Mouse (Mus musculus) heart, postnatal 0 days (tissue): Measurements from ENCODE around the gene Sohlh1.

Source experiments
- CTCF ChIP-seq: IDR thresholded peaks from 2 replicates; pipeline ENCODE4 v1.5.1; 2016; ENCODE audit warnings: antibody characterized with exemption, control low read depth, low read depth
- EP300 ChIP-seq: IDR thresholded peaks from 2 replicates; pipeline ENCODE4 v1.6.1; 2016; ENCODE audit warnings: antibody characterized with exemption, low read depth

DNA sequence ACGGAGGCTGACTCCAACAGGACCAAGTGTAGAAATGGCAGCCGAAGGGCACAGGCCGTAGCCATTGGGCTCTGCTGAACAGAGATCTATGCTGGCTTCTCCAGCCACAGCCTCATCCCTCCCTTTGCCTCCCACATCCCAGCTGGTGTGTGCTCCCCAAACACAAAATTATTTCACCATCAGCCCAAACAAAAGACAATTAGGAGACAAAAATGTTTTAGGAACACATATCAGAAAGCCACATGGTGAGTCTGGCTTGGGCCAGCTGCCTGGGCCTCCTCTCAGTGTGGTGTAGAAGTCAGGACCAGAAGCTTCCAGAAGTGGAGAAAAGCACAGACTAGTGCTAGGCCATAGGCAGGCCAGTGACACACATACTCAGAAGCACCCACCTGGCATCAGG is 3.0 kb downstream of the Sohlh1 start:
- TF ChIP-seq CTCF (no peak), EP300 (no peak)
